Mouse (Mus musculus) cerebellum, adult 11 months (tissue): ENCODE data around the gene Efcab10.

Experiments
- DNase-seq: peaks from one replicate; pipeline ENCODE4 v3.0.0; 2022

The Efcab10 gene

DNA sequence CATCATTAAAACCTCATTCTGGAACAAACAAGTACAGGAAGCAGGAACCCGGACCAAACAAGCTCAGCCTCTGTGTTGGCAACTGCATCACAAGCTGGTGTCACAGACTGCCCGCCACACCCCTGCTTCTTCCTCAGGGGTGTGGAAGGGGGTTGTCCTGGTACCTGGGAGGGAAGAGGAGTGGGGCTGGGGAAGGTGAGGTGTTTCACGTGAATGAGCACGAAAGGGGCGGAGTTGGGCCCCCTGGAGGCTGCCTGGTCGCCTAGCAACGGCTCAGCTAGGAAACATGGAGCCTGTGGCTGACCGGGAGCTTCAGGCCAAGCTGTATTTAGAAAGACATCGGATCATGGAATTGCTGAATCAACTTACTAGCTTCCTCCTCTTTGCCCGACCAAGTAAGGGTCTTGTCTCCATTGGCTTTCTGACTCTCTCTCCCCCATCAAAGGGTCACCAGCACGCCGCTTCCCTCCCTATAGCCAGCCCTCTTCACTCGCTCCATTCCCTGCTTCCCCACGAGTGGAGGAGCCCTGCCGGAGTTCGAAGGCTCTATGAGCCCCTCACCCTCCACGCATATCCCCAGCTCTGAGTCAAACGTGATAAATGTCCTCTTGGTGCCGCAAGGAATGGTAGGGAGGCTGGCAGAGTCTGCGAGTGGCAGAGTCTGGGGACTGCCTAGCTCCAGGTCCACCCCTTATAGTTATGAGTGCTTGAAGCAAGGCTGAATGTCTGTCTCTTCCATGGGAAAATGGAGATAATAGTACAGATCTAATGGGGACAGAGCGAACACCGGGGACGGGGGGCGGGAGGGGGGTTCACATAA is at the start of gene Efcab10:
TSS of gene Efcab10 (plus strand) at position 51 of the 820 bp plus-strand sequence.
- no peak for DNase-seq

DNA sequence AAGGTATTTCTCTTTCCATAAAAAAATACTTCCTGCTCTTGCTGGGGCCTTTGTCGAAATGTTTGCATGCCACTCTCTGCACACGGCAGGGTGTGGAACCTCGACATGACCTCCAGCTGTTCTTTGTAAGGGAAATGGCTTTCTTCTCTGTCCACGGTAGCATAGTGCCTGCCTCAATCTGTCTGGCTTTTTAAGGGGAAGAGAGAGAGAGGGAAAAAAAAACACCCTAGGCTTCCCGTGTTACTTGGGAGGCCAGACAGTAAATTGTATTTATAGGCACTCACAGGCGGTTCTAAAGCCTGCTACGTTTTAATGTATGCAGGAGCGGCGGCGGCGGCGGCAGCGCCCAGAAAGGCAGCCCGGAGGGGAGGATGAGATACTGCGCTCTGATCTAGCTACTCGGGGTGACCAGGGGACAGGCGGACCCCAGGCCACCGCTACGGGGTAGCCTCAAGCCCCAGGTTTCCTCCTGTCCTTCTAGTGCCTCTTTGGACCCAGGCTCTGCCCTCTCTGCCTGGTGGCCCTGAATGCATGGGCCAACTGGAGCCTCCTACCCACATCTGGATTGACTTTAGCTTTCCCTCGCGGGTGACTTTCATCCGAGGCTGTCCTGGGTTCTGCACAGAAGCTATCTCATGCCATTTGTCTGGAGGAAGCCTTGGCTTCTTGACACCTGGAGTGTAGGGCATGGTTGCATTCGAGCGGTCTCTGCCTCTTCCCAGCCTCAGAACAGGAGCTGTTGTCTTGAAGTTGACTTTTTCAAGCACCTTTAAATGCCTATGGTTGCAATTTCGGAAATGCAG is 49.5 kb upstream of the Efcab10 start:
- DNase-seq, result no peak

DNA sequence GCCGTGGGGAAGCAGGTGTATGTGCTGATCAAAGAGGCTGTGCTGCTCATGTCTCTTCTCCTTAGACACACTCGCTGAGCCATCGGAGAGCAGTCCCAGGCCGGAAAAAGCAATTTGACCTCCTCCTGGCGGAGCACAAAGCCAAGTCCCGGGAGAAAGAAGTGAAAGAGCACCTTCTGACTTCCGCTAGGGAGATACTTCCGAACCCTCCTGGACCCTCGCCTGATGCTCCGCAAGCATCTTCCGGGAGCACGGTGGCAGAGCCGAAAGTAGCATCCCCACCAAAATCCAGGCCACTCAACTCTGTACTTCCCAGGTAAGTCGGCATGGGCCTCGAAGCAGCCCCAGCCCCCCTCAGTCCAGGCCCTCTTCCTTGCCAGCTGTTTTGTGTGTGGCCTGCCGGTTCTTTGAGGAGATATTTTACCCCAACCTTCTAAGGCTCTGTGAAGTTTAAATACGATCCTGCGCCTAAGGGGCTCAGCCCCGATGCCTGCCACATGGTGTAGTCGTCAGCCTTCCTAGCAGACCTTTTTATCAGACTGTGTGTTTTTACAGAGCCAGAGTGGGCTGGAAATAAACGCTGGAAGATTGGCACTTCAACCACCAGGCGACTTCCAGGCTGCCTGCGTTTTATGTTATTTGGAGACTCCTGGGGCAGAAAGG is 48.8 kb upstream of the Efcab10 start:
- DNase-seq, result no peak

DNA sequence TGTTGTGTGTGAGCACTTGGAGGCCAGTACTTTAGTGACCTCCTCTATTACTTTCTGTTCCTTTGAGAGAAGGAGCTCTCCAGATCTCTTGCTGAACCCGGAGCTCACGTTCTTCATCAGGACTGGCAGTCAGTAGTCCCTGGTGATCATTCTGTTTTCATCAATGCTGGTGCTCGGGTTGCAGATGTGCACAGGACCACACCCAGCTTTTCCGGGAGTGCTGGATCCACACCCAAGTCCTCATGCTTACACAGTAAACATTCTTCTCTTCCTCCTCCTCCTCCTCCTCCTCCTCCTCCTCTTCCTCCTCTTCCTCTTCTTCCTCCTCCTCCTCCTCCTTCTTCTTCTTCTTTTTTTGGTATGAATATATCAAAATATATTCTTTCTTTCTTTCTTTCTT is 42.0 kb upstream of the Efcab10 start:
- no peak for DNase-seq

DNA sequence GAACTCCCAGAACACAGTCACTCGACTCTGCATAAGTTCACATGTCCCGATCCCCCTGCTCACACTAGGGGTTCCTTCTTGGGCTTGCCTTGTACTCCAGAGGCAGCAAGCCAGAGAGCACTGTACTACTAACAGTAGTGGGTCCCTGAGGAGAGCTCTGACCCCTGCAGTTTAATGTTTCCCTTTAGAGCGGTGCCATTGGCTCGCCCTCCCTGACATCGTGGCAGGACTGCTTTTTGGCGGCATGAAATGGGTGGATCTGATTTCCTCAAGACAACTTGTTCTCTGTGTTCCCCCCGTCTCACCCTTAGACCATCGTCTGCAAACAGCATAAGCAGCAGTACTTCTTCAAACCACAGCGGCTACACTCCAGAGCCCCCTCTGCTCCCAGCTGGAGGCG is 36.3 kb upstream of the Efcab10 start:
- DNase-seq, result no peak

DNA sequence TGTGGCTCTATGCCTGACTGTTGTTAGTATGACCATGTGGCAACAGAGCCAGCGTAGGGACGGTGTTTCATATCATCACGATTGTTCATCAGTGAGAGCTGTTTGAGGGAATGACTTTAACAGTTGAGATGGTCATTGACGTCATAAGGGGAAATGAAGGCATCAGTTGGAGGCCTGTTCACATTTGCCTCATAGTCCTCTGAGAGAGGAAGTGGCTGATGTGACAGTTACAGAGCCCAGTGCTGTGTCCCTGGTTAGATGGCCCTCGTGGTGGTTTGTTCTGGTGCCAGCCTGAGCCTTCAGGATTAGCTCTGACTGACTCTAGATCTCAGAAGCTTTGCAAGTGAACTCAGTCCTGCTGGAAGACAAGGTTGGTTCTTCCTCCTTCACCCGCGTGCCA is 35.4 kb upstream of the Efcab10 start:
- no peak for DNase-seq

DNA sequence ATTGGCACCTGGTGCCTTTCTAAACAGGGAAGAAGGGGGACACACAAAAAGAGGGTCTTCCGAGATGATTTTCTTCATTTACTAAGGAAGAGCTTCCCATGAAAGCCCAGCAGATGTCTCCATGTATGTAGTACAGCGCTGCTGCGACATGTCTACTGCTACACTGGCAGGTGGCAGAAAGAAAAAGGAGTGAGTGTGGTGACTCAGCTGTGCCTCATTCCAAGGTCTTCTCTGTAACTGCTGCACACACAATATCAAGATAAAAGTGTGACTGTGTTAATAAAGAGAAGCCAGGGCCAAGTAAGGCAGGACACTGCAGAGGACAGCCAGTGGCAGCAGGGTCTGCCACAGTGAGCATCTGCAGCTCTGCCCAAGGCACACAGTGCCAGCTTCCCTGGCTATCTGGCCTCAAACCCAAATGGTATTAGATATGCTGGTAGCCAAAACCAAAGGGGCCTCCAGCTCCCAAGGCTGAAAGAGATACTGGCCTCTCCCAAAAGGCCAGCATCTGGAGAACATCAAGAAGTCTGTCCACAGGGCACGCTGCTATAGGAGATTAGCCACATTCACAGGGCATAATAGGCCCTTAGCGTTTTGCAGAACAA is 34.7 kb upstream of the Efcab10 start:
- DNase-seq, result peak; percentile 10

DNA sequence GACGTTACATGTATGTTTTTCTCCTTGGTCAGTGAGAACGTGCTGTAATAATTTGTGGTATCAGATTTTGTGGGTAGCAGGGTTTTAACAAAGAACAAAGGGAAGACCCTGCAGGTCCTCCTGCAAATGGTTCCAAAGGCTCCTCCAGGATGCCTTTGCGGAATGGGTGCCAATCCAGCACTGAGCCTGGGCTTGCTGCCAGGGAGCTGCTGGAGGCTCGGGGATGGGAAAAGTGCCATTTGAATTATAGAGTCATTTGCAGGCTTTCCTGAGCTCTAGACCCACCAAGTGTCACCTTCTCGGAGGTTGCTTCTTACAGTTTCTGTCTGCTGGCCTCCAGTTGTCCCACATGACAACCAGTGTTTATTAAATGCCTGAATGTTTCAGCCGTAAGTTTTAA is 33.9 kb upstream of the Efcab10 start:
- DNase-seq, result peak; percentile 81

DNA sequence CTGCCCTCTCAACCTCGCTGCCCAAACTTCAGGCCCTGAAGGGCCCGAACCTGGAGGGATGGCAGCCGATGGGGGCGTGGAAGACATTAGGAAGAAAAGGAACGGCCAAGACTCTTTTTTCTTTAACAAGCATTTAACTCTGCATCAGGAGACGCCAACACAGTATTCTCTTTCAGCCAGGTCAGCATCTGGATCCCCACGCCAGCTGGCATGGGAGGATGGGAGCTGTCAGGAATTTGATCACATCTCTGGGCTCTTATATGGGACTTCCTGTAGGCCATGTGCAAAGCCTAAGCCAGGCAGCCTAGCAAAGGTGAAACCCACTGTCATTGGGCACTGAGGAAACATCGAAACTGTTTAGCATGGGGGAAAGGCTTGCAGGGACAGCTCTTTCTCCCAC is 30.1 kb upstream of the Efcab10 start:
- no peak for DNase-seq

DNA sequence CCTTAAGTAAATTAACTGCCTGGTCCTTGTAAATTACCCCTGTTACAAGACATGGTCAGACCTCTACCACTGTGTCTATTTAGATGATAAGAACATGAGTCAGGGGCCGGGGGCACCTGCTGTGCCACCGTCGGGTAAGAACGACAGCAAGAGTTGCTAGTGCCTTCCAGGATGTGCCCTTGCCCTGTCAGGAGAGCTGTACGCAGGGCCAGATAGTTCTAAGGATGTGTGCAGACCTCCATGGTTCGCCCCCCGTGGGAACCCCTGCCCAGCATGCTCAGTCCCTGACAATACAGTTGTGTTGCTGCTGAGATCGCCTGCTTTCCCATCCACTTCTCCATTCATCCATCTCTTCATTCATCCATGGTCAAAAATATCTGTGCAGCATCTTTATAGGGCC is 29.5 kb upstream of the Efcab10 start:
- no peak for DNase-seq

DNA sequence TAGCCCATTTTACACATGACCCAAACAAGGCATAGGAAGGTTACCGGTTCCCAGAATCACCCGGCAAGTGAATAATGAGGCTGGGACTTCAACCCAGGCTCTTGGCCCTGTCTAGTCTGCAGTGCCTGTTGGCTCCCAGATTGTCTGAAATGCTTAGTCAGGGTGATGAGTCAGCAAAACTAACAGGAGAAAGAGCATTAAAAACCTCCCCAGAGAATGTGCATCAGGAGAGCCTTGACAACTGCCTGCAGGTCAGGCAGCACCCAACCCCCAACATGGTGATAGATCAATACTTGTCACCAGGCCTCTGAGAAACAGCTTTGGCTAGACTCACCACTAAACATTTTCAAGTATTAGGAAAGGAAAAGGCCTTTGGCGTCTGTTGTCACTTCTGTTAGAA is 25.1 kb upstream of the Efcab10 start:
- DNase-seq, result no peak

DNA sequence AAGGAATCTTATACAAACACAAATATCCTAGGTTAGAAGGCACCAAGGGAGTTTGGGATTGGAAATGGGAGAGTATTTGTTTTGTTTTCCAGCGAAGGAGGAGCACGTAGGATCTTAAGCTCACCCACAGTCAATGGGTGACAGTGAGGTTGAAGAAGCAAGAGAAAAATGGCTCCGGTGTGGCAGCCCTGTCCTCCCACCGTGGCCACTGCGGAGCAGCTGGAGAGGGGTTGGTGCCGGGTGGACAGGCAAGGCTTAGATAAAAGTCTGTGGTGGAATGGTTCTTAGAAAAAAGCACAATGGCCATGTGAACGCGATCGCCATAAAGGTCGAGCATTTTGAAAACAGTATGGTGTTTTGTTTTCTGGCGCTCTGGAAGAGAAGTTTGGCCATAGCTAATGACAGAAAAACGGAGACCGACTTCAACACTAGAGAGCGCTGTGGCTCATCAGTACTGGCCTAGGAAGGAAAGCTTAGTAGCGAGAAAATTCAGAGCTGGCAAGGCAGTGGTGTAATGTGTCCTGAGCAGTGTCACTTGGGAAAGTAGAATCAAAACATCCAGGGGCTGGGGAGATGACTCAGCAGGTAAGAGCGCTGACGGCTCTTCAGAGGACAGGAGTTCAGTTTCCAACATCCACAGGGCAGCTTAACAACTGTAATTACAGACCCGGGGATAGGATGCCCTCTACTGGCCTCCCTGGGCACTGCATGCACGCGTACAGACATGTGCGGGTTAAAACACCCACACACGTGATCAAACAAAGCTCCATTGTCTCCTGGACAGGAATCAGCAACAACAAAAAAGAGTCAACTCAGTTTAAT is 14.8 kb upstream of the Efcab10 start:
- DNase-seq, result peak; percentile 40

DNA sequence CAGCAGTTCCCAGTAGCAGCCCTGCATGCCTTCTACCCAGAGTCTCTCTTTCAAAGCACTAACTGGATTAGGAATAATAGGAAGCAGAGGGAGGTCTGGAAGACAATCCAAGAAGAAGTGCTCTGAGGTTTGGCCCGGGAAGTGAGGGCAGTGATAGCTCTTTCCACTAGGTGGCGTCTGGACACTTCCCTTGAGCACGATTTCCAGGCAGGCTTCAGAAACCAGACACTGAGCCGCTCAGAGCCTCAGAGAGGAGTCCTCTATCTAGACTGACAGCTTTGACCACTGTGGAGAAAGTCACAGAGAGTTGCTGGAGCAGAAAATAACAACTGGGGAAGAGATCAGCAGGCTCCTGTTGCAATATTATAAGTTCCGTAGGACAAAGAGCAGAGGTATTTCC is 5.8 kb upstream of the Efcab10 start:
- peak; percentile 53 for DNase-seq

DNA sequence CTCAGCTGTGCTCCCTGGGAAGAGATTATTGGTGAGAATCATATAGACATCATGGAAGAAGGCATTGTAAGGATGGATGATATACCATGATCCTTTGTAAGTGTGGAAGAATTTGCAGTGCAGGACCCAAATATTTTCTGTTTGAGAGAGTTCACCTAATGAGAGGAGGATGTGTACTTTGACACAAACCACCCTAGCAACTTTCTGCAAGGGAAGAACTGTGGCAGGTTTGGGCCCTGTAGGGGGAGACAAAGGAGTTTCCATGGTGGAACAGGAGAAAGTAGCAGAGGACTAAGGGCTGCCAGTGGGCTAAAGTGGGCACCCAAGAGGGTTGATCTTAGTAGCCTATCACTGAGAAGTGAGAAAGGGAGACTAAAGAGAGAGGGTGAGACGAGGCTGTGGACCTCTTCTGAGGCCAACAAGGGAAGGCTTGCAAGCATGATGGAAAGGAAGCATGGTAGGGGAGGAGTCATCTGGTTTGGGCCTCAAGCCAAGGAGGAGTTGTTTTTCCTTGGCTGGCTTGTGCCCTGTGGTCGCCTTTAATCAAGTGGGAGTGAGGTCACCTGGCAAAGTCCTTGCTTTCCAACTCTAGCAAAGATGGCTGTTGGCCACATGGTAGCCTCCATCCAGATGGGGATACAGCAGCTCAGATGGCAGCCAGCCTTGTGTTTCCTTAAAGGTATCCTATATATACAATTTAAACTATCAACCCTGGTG is 3.7 kb upstream of the Efcab10 start:
- DNase-seq, result no peak

DNA sequence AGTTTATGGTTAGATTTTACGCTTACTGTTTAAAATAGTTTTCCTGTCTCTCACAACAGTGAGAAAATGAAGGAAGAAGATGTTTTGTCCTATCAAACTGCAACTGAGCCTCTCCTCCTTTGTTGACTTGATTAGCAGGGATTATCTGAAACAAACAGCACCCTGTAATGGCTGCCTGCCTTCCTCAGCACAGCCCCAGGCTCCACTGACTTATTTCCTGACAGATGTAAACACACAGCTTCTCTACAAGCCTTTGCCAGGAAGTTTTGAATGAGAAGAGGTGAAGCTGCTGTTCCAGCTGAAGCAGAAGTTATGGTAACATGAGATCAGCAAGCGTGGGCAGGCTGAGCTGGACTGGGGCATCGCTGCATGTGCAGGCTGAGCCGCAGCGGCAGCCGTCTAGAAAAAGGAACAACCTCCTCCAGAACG is 8.6 kb downstream of the Efcab10 start:
- DNase-seq, result no peak

DNA sequence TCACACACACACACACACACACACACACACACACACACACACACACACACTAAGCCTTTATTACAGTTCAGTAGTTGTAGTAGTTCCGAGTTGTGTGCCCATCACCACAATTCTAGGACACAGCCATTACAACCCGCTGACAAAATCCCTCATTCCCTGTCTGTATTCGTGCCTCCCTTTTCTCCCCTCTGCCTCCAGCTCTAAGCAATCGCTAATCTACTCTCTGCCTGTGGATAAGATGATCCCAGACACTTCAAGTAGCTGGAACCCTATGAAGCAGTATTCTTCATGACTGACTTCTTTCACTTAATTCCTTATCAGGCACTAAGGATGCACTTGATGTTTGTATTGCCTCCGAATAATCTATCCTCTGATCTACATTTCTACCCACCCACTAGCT is 10.3 kb downstream of the Efcab10 start:
- no peak for DNase-seq

DNA sequence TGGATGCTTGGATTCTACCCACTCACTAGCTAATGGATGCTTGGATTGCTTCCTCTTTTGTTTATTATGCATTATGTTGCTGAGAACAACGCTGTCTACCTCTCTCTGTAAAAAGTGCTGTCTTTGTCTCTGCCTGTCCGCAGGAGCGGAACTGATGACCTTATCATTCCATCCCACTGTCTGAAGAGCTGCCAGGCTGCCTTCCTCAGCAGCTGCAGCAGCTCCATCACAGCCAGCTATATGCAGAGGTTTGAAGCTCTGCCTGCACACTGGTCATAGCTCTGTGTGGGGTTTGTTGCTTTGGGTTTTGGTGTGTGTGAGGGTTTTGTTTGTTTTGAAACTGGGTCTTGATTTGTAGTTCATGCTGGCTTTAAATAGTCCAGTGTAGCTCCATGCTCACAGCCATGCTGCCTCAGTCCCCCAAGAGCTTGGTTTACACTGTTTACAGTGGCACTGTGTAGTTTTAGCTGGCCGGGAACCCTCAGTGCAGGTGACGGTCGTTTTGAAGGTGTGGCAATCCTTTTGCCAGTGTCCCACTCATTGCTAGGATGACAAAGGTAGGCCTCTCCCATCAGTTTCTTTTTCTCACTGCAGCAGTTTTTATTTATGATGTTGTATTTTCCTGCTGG is 10.9 kb downstream of the Efcab10 start:
- DNase-seq, result no peak

DNA sequence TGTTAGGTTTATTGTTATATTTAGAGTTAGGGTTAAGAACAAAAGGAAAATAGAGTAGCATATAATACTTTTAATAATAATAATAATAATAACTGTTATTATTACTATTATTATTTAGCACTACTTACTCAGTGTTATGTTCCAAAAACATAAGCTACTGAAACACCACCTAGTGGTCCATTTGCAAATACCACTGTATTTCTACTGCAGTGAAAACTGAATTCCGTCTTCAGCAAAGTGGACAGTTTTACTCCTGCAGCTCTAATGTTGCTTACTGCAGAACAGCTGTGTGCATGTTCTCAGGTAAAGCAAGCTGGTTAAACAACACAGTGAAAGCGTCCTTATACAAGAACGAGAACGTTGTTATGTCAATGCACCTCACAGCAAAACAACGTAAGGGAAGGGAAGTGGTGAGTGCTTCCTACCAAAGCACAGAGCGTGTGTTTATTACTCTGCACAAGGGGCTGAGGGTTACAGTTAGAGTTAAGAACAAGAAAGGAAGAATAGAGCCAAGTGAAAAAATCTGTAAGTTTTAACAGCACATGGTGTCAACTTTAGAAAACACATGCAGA is 17.0 kb downstream of the Efcab10 start:
- DNase-seq, result no peak

DNA sequence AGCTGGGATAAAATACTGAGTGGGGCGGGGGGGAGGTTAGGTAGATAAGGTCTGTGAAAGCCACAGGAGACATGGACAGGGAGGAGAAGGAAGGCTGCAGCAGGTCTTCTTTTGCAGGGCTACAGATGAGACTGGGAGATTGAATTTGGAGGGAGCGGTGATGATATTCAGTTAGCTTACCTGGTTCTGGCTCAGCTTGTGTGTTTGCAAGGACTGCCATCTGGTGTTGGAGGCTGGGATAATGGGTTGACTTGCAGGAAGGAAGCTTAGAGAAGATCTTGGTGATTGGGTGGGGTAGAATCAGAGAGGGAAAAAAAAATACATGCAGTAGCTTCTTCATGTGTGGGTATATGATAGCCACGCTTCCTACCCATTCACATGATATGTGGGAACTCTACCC is 29.7 kb downstream of the Efcab10 start:
- peak; percentile 19 for DNase-seq

DNA sequence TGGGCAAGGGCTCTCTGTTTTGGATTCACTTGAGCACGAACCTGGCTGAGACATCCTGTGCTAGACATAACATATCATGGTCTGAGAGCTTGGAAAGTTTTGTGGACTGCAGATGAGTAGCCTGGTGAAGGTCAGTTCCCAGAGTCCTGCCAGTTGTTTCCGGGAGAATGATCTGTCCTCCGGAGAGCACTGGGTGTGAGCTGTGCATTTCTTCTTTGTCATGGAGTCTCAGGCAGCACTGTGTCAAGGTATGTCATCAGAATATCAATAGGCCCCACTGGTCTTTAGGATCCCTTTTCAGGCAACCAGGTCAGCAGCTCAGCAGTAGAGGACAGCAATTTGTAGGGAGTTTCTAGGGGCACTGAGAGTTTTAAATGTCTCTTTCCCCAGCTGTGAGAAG is 32.6 kb downstream of the Efcab10 start:
- DNase-seq, result no peak

DNA sequence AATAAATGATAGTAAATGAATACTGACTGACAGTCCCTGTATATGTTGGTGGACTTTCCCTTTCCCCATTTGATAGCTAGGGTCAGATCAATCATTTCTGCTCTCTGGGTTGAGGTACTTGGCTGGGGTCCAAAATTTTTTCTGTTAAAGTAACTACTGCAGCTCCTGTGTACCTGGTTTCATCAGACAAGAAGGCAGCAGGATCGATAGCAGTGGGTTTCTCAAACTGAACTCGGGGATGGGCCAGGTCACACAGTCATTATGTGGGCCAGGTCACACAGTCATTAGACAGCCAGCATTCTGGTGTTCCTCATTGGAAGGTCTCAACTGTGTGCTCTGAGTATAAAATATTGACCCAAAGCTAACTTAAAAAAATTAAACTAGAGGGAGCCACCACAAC is 33.1 kb downstream of the Efcab10 start:
- no peak for DNase-seq
